Mouse (Mus musculus) lung, embryonic 16.5 days (tissue): ENCODE data around the gene Gm49336. TPM values are rescaled to one million over a fixed set of nuclear protein-coding genes. Genes with fewer than 3 reads are reported as not detected.
A peak's percentile ranks its signal among the peaks of the same experiment; 100 is the strongest.

Source experiments
- ATAC-seq: fragments of 200-750 bp; cut with Nextera tagmentation; 2 replicates; pipeline ENCODE4 v1.8.0; 2017; ENCODE audit warnings: low read depth, mild to moderate bottlenecking, moderate library complexity
- H3K27ac ChIP-seq: fragments of 300-500 bp; sonication (generic); 2 replicates; pipeline ENCODE4 v1.5.1; 2014; ENCODE audit warnings: mild to moderate bottlenecking, control low read depth, low read length
- H3K27me3 ChIP-seq: fragments of 300-500 bp; sonication (generic); 2 replicates; pipeline ENCODE4 v1.6.1; 2014; ENCODE audit warnings: low read depth, low read length, mixed read lengths; ENCODE audit not compliant: control insufficient read depth, insufficient read depth
- H3K36me3 ChIP-seq: fragments of 300-500 bp; sonication (generic); 2 replicates; pipeline ENCODE4 v1.6.1; 2014; ENCODE audit warnings: low read length; ENCODE audit not compliant: control insufficient read depth, insufficient read depth
- H3K4me1 ChIP-seq: fragments of 300-500 bp; sonication (generic); replicated peaks from 2 replicates; pipeline ENCODE4 v1.6.1; 2014; ENCODE audit warnings: low read length, mixed read lengths; ENCODE audit not compliant: control insufficient read depth, insufficient read depth
- H3K4me2 ChIP-seq: fragments of 300-500 bp; sonication (generic); 2 replicates; pipeline ENCODE4 v1.6.1; 2014; ENCODE audit warnings: low read depth, low read length, control low read depth
- H3K4me3 ChIP-seq: fragments of 300-500 bp; sonication (generic); 2 replicates; pipeline ENCODE4 v1.5.1; 2014; ENCODE audit warnings: mild to moderate bottlenecking, low read length, control low read depth
- H3K9ac ChIP-seq: fragments of 300-500 bp; sonication (generic); 2 replicates; pipeline ENCODE4 v1.6.1; 2014; ENCODE audit warnings: low read length, control low read depth
- H3K9me3 ChIP-seq: fragments of 300-500 bp; sonication (generic); 2 replicates; pipeline ENCODE4 v1.6.1; 2016; ENCODE audit warnings: low read length; ENCODE audit not compliant: control insufficient read depth
- WGBS: fragments of 180-500 bp; shearing (Covaris S2); extraction: QIAGEN DNeasy Blood & Tissue Kit; methylation state at CpG from one replicate; pipeline ENCODE4 v1.1.7; 2014; 5-methylcytosine and 5-hydroxymethylcytosine counted together
- polyA plus RNA-seq: library from polyadenylated mRNA; unstranded; fragments of >200 nt; fragmentation: Nextera tagmentation; extraction: Ambion mirVana; gene quantifications from 2 replicates; pipeline ENCODE4 v1.2.1, GENCODE M21; 2015

Gm49336 gene
- polyA plus RNA-seq, 1 experiment from 2014 or later, result 48.8 TPM

DNA sequence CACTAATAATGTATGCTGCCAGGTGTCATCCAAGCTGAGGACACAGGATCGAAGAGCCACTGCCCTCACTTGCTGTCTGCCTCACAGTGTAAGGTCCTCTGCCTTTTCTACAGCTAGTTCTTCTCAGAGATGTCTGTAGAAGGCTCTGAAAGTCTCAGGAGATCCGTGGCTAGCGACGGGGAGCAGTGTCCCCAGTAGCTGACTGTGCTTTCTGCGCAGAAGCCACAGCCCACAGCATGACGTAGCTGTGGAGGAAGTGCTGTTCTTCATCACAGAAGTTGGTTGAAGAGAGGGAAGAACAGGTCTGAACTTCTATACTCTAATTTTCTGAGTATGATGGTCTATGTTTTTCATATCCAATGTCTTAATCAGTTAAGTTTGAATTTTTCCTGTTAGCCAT is 18.0 kb upstream of the Gm49336 start:
- no peak overlapping the region for H3K4me3 ChIP-seq
- no peak overlapping the region for H3K27ac ChIP-seq
- H3K27me3 ChIP-seq, result no peaks in the 10 kb centered on the region
- peaks cover 9% of the 10 kb centered on the region; the same call in 1 of the 2 replicates for H3K4me1 ChIP-seq
- H3K9me3 ChIP-seq, result no peaks in the 10 kb centered on the region
- H3K4me2 ChIP-seq, result no peak overlapping the region
- no peak for ATAC-seq
- no peak overlapping the region for H3K9ac ChIP-seq
- 89% methylated on average over 6 of the region's 6 CpGs for WGBS
- no peaks in the 10 kb centered on the region for H3K36me3 ChIP-seq

DNA sequence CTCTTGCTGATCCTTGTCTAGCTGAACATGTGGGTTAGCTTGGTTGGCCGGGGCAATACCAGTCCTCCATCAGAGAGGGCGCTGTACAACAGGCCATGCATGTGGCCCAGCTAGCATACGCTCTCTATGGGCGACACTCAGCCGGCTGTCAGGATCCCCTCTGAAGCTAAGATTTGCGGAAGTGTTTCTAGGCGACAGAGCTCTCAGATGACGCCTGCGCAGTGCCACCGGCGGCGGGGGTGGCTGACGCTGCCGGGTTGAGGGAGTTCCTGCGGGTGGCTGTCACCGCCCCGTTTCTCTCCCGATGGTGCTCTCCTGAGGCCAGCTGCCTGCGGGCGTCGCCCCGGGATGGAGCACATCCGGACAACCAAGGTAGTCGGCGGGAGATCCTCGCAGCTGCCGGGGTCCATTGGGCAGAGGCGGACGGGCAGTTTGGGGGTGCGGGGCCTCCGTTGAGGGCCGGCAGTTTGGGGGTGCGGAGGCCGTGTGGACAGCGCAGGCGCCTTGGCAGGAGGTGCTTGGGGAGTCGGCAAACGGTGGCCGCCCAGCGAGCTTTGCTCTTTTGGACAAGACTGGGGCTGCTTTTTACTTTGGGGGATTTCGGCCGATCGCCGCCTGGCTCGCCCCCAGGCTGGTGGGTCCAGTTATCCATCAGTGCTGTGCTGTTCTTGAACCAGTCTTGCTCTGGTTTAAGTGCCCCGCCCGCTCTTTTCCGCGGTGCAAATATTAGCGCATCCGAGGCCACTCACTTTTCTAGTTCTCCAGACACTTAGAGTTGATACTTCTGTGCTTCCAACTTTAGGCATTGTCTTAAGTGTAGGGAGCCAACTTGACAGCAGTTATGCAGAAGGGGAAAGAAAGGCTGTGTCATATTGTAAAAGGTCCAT is 13.9 kb upstream of the Gm49336 start, which contains the start of gene Mtmr6:
Gene Mtmr6 (plus strand): TSS at position 239 of the 887 bp plus-strand sequence.
- WGBS, result under 1% methylated on average over 51 of the region's 51 CpGs
- H3K4me2 ChIP-seq, result peak within 1 kb of the TSS; percentile 77
- peak within 1 kb of the TSS; percentile 85 for H3K27ac ChIP-seq
- H3K4me1 ChIP-seq, result peaks cover 9% of the 10 kb centered on the region; the same call in 1 of the 2 replicates
- H3K9me3 ChIP-seq, result no peaks in the 10 kb centered on the region
- peak within 1 kb of the TSS; percentile 90 for H3K9ac ChIP-seq
- no peaks in the 10 kb centered on the region for H3K36me3 ChIP-seq
- peak; percentile 99 for ATAC-seq
- no peaks in the 10 kb centered on the region for H3K27me3 ChIP-seq
- peak within 1 kb of the TSS; percentile 94 for H3K4me3 ChIP-seq

DNA sequence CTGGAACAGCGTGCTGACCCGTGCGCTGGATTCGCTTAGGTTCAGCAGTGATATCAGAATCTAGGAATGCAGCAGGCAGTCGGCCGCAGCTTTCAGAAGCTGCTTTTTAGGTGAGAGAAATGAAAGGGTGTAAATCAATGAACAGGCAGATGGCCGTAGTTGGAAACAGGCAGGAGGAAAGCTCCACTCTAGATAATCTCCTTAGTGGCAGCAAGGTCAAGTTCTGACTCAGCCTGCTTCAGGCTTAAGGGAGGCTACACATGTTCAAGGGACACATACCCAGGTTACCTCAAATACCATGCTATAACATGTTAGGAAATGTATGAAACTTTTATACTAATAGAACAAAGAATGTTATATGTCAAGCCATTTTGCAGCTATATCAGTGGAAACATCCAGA is 11.0 kb upstream of the Gm49336 start:
- no peak overlapping the region for H3K4me3 ChIP-seq
- ATAC-seq, result no peak
- H3K27ac ChIP-seq, result no peak overlapping the region
- H3K36me3 ChIP-seq, result no peaks in the 10 kb centered on the region
- H3K4me2 ChIP-seq, result no peak overlapping the region
- WGBS, result 60% methylated on average over 7 of the region's 7 CpGs
- no peaks in the 10 kb centered on the region for H3K27me3 ChIP-seq
- no peak overlapping the region for H3K9ac ChIP-seq
- no peaks in the 10 kb centered on the region for H3K9me3 ChIP-seq
- peaks cover 5% of the 10 kb centered on the region; the same call in 1 of the 2 replicates for H3K4me1 ChIP-seq

DNA sequence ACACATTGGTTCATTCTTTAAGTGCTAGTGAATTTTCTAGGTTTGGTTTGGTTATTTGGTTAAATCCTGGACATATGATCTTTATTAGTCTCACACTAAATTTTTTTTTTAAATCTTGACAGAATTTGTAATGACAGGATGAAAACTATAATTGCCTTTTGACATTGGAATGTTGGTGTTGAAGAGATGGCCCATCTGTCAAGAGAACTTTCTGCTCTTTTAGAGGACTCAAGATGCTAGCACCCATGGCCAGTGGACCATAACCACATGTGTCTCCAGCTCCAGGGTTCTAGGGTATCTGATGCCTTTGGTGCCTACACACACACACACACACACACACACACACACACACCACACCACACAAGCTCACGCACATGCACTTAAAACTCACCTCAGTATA is 6.5 kb upstream of the Gm49336 start:
- Histone ChIP-seq H3K4me1 (no peaks in the 10 kb centered on the region), H3K36me3 (no peaks in the 10 kb centered on the region), H3K9me3 (no peaks in the 10 kb centered on the region), H3K4me2 (no peak overlapping the region), H3K4me3 (no peak overlapping the region), H3K27me3 (no peaks in the 10 kb centered on the region), H3K27ac (no peak overlapping the region), H3K9ac (no peak overlapping the region)
- no peak for ATAC-seq
- 80% methylated on average over 1 of the region's 1 CpGs for WGBS

DNA sequence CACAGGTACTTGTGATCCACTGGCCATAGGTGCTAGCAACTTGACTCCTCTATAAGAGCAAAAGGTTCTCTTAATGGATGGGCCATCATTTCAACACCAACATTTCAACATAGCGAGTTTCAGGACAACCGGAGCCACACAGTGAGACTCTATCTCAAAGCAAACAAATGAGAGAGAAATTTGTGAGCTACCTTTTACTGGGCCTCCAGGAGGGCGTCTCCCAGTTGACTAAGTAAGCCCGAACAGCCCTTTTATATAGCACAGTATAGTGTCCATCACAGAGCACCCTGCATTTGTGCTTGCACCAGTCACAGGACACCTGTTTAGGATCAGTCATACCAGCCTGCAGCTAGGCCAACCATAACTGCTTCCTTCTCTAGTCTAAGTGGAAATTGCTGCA is 5.8 kb upstream of the Gm49336 start:
- peaks cover 5% of the 10 kb centered on the region for H3K4me1 ChIP-seq
- H3K36me3 ChIP-seq, result no peaks in the 10 kb centered on the region
- no peaks in the 10 kb centered on the region for H3K27me3 ChIP-seq
- H3K4me3 ChIP-seq, result no peak overlapping the region
- H3K4me2 ChIP-seq, result no peak overlapping the region
- ATAC-seq, result no peak; the same call in 1 of the 2 replicates
- no peak overlapping the region for H3K27ac ChIP-seq
- H3K9ac ChIP-seq, result no peak overlapping the region
- WGBS, result 54% methylated on average over 4 of the region's 4 CpGs
- H3K9me3 ChIP-seq, result no peaks in the 10 kb centered on the region

DNA sequence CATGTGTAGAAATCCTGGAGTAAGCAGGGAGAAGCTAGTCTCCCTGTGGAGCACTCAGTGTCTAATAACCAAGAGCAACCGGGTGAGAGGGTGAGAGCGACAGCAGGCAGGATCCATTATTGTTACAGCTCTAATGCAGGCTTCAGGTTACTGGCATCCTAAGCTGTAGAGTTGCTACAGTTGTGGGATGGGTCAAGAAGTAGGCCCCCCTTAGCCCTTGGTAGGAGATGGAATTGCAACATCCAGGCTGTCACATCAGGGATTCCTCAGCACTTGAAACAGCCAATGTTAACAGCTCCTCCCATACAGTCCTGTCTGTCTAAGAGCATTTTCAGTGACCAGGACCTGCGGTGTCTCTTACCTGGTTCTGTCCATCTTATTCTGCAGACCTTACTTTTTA is 5.0 kb upstream of the Gm49336 start:
- Histone ChIP-seq H3K27me3 (no peaks in the 10 kb centered on the region), H3K9ac (no peak overlapping the region), H3K4me3 (no peak overlapping the region), H3K36me3 (no peaks in the 10 kb centered on the region), H3K4me1 (peaks cover 5% of the 10 kb centered on the region), H3K9me3 (no peaks in the 10 kb centered on the region), H3K27ac (no peak overlapping the region), H3K4me2 (no peak overlapping the region)
- 31% methylated on average over 3 of the region's 3 CpGs for WGBS
- no peak; the same call in 1 of the 2 replicates for ATAC-seq

DNA sequence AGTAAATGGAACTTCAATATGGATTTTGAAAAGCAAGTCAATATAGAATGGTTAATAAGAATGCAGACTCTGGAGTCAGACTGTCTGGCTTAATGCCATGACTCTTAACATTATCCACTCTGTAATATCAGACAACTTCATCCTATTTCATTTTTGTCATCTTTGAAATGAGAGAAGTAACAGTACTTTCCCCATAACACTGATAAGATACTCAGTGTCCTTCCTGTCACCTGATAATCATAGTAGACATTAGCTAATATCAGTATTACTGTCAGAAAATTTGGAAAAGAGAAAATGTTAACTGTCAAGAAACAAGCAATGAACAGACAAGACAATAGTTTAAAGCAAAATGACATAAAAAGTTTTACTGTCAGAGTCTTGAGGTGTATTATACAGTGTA is 3.5 kb upstream of the Gm49336 start:
- no peak overlapping the region for H3K4me3 ChIP-seq
- H3K9me3 ChIP-seq, result no peaks in the 10 kb centered on the region
- no peaks in the 10 kb centered on the region for H3K36me3 ChIP-seq
- peaks cover 9% of the 10 kb centered on the region for H3K4me1 ChIP-seq
- H3K27me3 ChIP-seq, result no peaks in the 10 kb centered on the region
- H3K27ac ChIP-seq, result no peak overlapping the region
- no peak overlapping the region for H3K9ac ChIP-seq
- H3K4me2 ChIP-seq, result no peak overlapping the region
- no peak for ATAC-seq

DNA sequence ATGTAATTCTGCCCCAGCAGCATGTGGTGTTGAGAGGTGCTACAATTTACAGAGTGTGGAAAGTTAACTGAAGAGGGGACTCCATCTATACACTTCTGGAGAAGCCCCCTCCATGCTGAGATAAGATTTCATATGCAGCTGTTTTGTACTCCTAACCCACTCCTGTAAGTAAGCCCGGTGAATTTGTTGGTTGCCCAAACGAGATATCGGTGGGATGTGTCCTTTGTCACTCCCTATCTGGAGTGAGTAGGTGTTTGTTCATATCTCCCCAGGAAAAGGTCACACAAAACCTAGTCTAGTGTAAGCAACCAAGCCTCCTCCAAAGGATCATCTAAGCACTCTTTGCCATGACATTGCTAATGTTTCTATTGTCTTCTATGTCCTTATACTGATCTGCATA is 2.2 kb upstream of the Gm49336 start:
- WGBS, result 73% methylated on average over 3 of the region's 3 CpGs
- H3K4me1 ChIP-seq, result peaks cover 10% of the 10 kb centered on the region
- no peak overlapping the region for H3K4me3 ChIP-seq
- H3K27ac ChIP-seq, result no peak overlapping the region
- no peak overlapping the region for H3K9ac ChIP-seq
- H3K4me2 ChIP-seq, result no peak overlapping the region
- no peaks in the 10 kb centered on the region for H3K27me3 ChIP-seq
- ATAC-seq, result no peak
- no peaks in the 10 kb centered on the region for H3K9me3 ChIP-seq
- no peaks in the 10 kb centered on the region for H3K36me3 ChIP-seq

DNA sequence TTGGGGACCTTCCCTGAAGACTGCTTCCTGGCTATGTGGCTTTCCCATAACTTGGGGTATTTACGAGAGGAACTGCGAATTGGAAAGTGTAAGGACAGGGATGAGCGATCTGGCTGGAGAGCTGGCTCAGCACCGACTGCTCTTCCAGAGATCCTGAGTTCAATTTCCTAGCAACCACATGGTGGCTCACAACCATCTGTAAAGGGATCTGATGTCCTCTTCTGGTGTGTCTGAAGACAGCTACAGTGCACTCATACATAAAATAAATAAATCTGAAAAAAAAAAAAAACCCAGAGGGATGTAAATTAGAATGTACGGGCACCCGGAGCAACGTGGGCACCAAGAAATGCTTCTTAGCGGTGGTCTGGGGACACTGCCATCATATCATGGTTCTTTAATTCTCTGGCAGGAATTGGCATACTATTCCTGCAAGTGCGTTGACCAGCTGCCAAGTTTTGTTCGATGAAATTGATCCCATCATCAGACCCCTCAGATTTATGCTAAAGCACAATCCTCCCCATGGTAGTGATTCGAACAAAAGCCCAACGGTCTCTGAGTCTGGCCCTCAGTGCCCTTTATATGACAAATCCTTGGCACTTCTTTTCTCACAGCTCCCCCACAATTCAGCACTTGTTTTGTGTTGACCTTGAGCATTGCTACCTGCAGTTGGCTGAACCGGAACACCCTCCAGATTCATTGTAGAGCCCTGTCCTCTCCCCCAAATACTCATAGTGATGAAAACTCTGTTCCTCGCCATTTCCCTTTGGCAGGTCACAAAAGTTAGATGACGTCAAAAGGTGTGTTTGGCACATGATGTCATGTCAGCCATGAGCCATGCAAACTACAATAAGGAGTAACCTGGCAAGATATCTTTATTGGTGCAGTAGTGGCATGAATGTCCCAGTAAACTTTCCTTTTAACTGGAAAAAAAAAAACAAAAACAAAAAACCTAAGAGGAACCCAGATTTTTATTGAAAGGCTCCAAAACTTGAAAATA is 995 bp upstream of the Gm49336 start:
- 16% methylated on average over 15 of the region's 15 CpGs for WGBS
- Histone ChIP-seq H3K4me2 (peak overlapping the region; percentile 84), H3K4me1 (peaks cover 10% of the 10 kb centered on the region), H3K9ac (peak overlapping the region; percentile 91), H3K9me3 (no peaks in the 10 kb centered on the region), H3K36me3 (no peaks in the 10 kb centered on the region), H3K27ac (peak overlapping the region; percentile 90), H3K27me3 (no peaks in the 10 kb centered on the region), H3K4me3 (peak overlapping the region; percentile 99)
- ATAC-seq, result peak; percentile 23
